Mouse (Mus musculus) neural tube, embryonic 14.5 days (tissue): ENCODE results near the gene Aoc1. TPM values are rescaled to one million over a fixed set of nuclear protein-coding genes. Genes with fewer than 3 reads are reported as not detected.
A peak's percentile ranks its signal among the peaks of the same experiment; 100 is the strongest.

Experiments
- ATAC-seq: fragments of 200-750 bp; cut with Nextera tagmentation; 2 replicates; pipeline ENCODE4 v1.8.0; 2017; ENCODE audit warnings: low read depth, mild to moderate bottlenecking, moderate TSS enrichment, moderate library complexity
- H3K27ac ChIP-seq: fragments of 300-500 bp; sonication (generic); 2 replicates; pipeline ENCODE4 v1.5.1; 2014; ENCODE audit warnings: low read depth, mild to moderate bottlenecking, control low read depth, low read length, moderate library complexity, mixed read lengths
- H3K27me3 ChIP-seq: fragments of 300-500 bp; sonication (generic); 2 replicates; pipeline ENCODE4 v1.6.1; 2014; ENCODE audit warnings: low read length; ENCODE audit not compliant: control insufficient read depth, insufficient read depth
- H3K36me3 ChIP-seq: fragments of 300-500 bp; sonication (generic); 2 replicates; pipeline ENCODE4 v1.6.1; 2014; ENCODE audit warnings: low read length, mixed read lengths; ENCODE audit not compliant: control insufficient read depth, insufficient read depth
- H3K4me1 ChIP-seq: fragments of 300-500 bp; sonication (generic); 2 replicates; pipeline ENCODE4 v1.6.1; 2014; ENCODE audit warnings: low read length; ENCODE audit not compliant: control insufficient read depth, insufficient read depth
- H3K4me2 ChIP-seq: fragments of 300-500 bp; sonication (generic); 2 replicates; pipeline ENCODE4 v1.6.1; 2014; ENCODE audit warnings: mild to moderate bottlenecking, low read depth, low read length, control low read depth
- H3K4me3 ChIP-seq: fragments of 300-500 bp; sonication (generic); 2 replicates; pipeline ENCODE4 v1.5.1; 2014; ENCODE audit warnings: low read depth, low read length, control low read depth, mixed read lengths
- H3K9ac ChIP-seq: fragments of 300-500 bp; sonication (generic); replicated peaks from 2 replicates; pipeline ENCODE4 v1.6.1; 2014; ENCODE audit warnings: low read depth, mild to moderate bottlenecking, control low read depth, low read length, mixed read lengths
- H3K9me3 ChIP-seq: fragments of 300-500 bp; sonication (generic); 2 replicates; pipeline ENCODE4 v1.6.1; 2016; ENCODE audit warnings: low read length; ENCODE audit not compliant: control insufficient read depth
- WGBS: fragments of 180-500 bp; shearing (Covaris S2); extraction: QIAGEN DNeasy Blood & Tissue Kit; methylation state at CpG from one replicate; pipeline ENCODE4 v1.1.7; 2014; 5-methylcytosine and 5-hydroxymethylcytosine counted together
- polyA plus RNA-seq: library from polyadenylated mRNA; unstranded; fragments of >200 nt; fragmentation: Nextera tagmentation; extraction: Ambion mirVana; gene quantifications from 2 replicates; pipeline ENCODE4 v1.2.1, GENCODE M21; 2014

Gene Aoc1
- polyA plus RNA-seq, 1 experiment from 2014 or later: not detected

DNA sequence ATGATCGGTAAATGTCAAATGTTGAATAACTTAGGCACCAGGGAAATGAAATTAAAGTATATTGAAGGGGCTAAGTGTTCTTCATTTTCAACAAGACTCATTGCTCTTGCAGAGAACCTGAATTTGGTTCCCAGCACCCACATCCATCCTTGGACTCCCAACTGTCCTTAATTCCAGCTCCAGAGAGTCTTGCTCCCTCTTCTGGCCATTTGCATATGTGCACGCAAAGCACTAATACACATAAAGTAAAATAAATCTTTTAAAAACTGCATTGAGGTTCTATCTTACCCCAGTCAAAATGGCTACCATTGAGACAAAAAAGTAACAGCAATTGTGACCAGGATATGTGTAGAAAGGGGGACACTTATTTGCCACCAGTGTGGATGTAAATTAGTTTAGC, 18.5 kb upstream of the Aoc1 start:
- no peaks in the 10 kb centered on the region for H3K9me3 ChIP-seq
- H3K27ac ChIP-seq: no peak overlapping the region
- 95% methylated on average over 2 of the region's 2 CpGs for WGBS
- no peak for ATAC-seq
- no peaks in the 10 kb centered on the region for H3K36me3 ChIP-seq
- H3K9ac ChIP-seq: no peak overlapping the region
- no peak overlapping the region for H3K4me2 ChIP-seq
- H3K4me1 ChIP-seq: no peaks in the 10 kb centered on the region
- H3K27me3 ChIP-seq: no peaks in the 10 kb centered on the region
- no peak overlapping the region for H3K4me3 ChIP-seq

DNA sequence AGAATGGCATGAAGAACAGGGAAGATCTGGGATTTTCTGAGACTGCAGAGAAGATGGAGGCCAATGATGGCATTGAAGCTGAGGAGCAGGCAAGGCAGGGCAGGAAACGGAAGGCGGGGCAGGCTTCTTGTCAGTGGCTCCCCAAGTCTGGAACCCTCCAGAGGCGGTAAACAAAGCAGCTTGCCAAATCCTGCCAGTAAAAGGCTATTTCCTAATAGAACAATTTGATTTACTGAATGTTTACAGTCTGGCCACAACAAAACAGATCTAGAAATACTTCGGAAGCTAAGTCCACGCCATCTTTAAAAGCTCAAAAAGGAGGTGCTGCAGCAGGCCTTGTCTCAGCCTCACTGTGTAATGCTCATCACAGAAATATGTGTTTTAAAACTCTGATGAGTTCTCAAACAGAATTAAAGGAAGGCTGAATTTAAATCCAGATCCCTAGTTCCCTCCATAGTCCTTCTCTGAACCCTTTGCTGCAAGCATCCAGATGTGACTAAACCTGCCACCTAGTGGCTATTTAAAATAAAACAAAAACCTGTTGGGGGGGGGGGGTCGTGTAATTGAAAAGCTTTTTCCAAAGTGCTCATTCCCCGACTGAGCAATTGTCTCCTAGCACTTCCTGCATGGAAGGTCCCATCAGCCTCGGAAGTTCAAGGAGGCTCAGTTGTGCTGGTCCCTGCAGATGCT, 14.9 kb upstream of the Aoc1 start:
- ATAC-seq: no peak
- H3K4me3 ChIP-seq: no peak overlapping the region
- H3K27ac ChIP-seq: no peak overlapping the region
- H3K4me2 ChIP-seq: no peak overlapping the region
- H3K27me3 ChIP-seq: no peaks in the 10 kb centered on the region
- no peaks in the 10 kb centered on the region for H3K9me3 ChIP-seq
- no peaks in the 10 kb centered on the region for H3K36me3 ChIP-seq
- no peak overlapping the region for H3K9ac ChIP-seq
- WGBS: 61% methylated on average over 8 of the region's 8 CpGs
- no peaks in the 10 kb centered on the region for H3K4me1 ChIP-seq

GRCm38 (mm10) chr6:48860130-48860815, 12.4 kb upstream of the Aoc1 start:
- Histone ChIP-seq H3K9ac (no peak overlapping the region), H3K4me2 (peak overlapping the region; percentile 12; the same call in 1 of the 2 replicates), H3K27me3 (no peaks in the 10 kb centered on the region; the same call in 1 of the 2 replicates), H3K36me3 (no peaks in the 10 kb centered on the region), H3K4me3 (no peak overlapping the region), H3K4me1 (no peaks in the 10 kb centered on the region), H3K27ac (no peak overlapping the region), H3K9me3 (no peaks in the 10 kb centered on the region)
- peak; percentile 58; the same call in 1 of the 2 replicates for ATAC-seq
- WGBS: 15% methylated on average over 19 of the region's 23 CpGs

DNA sequence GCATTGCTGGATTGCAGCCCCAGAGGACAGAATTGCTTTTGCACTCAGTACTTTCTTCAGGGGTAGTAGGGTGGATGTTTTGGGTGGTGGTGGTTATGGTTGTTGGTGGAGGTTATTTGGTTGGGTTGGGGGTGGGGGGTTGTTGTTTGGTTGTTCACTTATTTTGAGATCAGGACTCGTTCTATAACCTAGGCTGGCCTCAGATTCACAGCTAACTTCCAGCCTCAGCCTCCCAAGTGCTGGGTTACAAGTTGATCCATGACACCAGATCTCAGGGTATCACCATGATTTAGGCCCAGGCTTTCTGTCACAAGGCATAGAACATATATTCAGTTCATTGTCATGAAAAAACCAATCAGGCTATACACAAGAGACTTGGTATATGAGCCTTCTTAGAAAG, 11.8 kb upstream of the Aoc1 start:
- H3K36me3 ChIP-seq: no peaks in the 10 kb centered on the region
- no peak overlapping the region for H3K27ac ChIP-seq
- H3K9me3 ChIP-seq: no peaks in the 10 kb centered on the region
- H3K9ac ChIP-seq: no peak overlapping the region
- ATAC-seq: no peak
- 83% methylated on average over 1 of the region's 1 CpGs for WGBS
- no peaks in the 10 kb centered on the region; the same call in 1 of the 2 replicates for H3K27me3 ChIP-seq
- no peaks in the 10 kb centered on the region for H3K4me1 ChIP-seq
- H3K4me3 ChIP-seq: no peak overlapping the region
- H3K4me2 ChIP-seq: no peak overlapping the region

GRCm38 (mm10) chr6:48861616-48862280, 10.9 kb upstream of the Aoc1 start:
- Histone ChIP-seq H3K4me1 (no peaks in the 10 kb centered on the region), H3K27me3 (no peaks in the 10 kb centered on the region; the same call in 1 of the 2 replicates), H3K36me3 (no peaks in the 10 kb centered on the region), H3K4me2 (no peak overlapping the region), H3K9me3 (no peaks in the 10 kb centered on the region), H3K27ac (no peak overlapping the region), H3K4me3 (no peak overlapping the region), H3K9ac (no peak overlapping the region)
- ATAC-seq: no peak
- WGBS: 76% methylated on average over 12 of the region's 12 CpGs

DNA sequence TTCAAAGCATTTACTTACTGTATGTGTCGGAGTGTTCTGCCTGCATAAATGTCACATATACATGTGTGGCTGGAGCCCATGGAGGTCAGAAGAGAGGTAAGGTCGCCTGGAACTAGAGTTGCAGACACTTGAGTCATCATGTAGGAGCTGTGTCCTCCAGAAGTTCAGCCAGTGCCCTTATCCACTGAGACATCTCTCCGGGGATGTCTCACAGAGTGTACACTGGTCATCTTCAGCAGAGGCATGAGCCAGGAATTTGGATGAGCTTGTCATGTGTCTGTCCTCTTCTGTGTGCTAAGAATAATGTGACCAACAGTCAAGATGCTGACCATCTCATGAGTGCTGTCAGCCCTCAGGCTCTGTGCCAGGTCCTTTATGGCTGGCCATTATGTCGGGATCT, 9.9 kb upstream of the Aoc1 start:
- ATAC-seq: no peak
- Histone ChIP-seq H3K36me3 (no peaks in the 10 kb centered on the region), H3K9me3 (no peaks in the 10 kb centered on the region), H3K4me3 (no peak overlapping the region), H3K4me1 (no peaks in the 10 kb centered on the region), H3K4me2 (no peak overlapping the region), H3K9ac (no peak overlapping the region), H3K27ac (no peak overlapping the region), H3K27me3 (no peaks in the 10 kb centered on the region; the same call in 1 of the 2 replicates)
- WGBS: 73% methylated on average over 4 of the region's 4 CpGs

GRCm38 (mm10) chr6:48863488-48863887, 9.2 kb upstream of the Aoc1 start:
- Histone ChIP-seq H3K36me3 (no peaks in the 10 kb centered on the region), H3K4me1 (no peaks in the 10 kb centered on the region), H3K9me3 (no peaks in the 10 kb centered on the region), H3K9ac (no peak overlapping the region), H3K4me2 (no peak overlapping the region), H3K27ac (no peak overlapping the region), H3K4me3 (no peak overlapping the region), H3K27me3 (no peaks in the 10 kb centered on the region; the same call in 1 of the 2 replicates)
- WGBS: 95% methylated on average over 7 of the region's 7 CpGs
- ATAC-seq: no peak

DNA sequence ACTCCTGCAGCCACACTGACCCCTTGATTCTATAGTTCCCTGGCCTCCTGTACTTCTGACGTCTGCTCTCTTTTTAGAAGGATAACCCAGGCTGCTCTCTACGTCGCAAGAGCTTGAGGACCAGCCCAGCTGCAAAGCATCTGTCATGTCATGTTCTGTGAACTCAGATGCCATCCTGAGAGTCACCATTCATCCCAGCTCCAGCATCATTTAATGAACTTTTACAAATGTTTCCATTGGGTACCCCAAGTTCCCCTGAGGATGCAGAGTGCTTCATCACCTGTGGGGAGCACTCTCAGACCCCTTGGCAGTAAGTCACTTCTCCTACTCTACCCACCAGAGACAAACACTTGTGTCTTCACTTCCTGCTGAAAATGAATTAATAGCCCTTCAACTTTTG, 8.5 kb upstream of the Aoc1 start:
- Histone ChIP-seq H3K27ac (no peak overlapping the region), H3K36me3 (no peaks in the 10 kb centered on the region), H3K4me1 (no peaks in the 10 kb centered on the region), H3K27me3 (no peaks in the 10 kb centered on the region; the same call in 1 of the 2 replicates), H3K9me3 (no peaks in the 10 kb centered on the region), H3K4me2 (no peak overlapping the region), H3K4me3 (no peak overlapping the region), H3K9ac (no peak overlapping the region)
- 56% methylated on average over 3 of the region's 3 CpGs for WGBS
- ATAC-seq: no peak

DNA sequence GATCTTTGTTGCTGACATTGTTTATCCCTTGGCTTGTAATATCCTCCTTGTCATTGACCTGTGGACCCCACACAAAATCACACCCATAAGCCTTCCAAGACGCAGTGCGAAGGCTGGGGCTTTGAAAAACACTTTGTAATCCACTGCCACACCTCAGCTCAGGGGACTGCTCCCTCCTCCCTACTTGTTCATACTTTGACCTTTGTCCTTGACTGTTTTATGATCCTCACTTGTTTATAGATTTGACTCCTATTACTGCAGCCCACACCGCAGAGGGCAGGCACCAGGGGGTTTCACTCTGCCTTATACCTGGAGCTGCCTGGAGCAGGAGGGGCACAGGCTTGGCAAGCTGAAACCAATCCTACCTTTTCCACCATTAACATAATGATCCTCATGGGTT, 8.0 kb upstream of the Aoc1 start:
- no peak overlapping the region for H3K4me2 ChIP-seq
- H3K27ac ChIP-seq: no peak overlapping the region
- no peaks in the 10 kb centered on the region; the same call in 1 of the 2 replicates for H3K27me3 ChIP-seq
- no peaks in the 10 kb centered on the region for H3K4me1 ChIP-seq
- WGBS: 46% methylated on average over 3 of the region's 3 CpGs
- H3K36me3 ChIP-seq: no peaks in the 10 kb centered on the region
- no peak overlapping the region for H3K9ac ChIP-seq
- no peaks in the 10 kb centered on the region for H3K9me3 ChIP-seq
- no peak overlapping the region for H3K4me3 ChIP-seq
- ATAC-seq: no peak
